Mouse (Mus musculus): ENCODE data around the gene Vasp.

DNA sequence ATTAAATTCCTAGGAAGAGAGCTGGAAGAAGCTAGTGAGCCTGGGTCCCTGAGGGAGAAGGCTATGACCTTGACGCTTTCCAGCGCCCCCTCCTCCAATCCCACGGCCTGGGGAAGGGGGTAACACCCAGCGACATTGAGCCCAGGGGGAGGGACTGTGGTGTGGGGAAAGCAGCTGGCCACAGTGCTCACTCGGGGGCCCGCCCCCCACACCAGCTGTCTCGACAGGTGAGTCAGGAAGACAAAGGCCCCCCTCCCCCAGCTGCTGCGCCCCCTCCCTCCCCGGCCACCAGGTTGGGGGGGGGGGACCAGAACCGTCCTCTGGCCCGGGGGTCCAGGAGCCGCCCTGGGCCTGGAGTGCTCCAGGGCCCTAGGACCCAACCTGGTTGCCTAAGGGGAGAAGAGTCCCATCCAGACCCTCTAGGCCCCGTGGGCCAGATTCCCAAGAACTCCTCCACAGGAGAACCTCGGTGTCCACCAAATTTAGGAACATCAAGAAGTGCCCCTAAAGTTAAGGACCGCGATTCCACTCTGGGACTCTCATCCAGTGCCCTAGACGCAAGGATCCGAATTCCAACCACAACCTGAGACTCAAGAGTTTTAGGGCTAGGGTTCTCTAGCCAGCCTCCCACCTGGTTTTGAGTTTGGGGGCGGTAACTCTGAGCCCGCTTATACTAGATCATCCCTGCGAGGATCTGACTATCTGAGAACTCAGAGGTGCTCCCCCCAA lies 944 bp downstream of the Vasp start:
- TF ChIP-seq POLR2A (IDR thresholded peaks at IDR 0.05; ENCODE audit: control insufficient read depth, extremely low read depth, insufficient read depth, low read length, poor library complexity) (no peak), CTCF (IDR thresholded peaks at IDR 0.05; ENCODE audit: borderline replicate concordance, control insufficient read depth, extremely low read depth, insufficient read depth, low read length, poor library complexity) (no peak)

Measured in thymus, adult 2 months (tissue).